Mouse (Mus musculus) megakaryocyte, embryonic 14.5 days (primary cell): ENCODE results near the gene Srrm3. TPM values are rescaled to one million over a fixed set of nuclear protein-coding genes. Genes with fewer than 3 reads are reported as not detected.
A peak's percentile ranks its signal among the peaks of the same experiment; 100 is the strongest.

Experiments used
- H3K27me3 ChIP-seq: replicated peaks from 2 replicates; pipeline ENCODE3; 2012; ENCODE audit warnings: inconsistent platforms
- H3K36me3 ChIP-seq: replicated peaks from 2 replicates; pipeline ENCODE3; 2012; ENCODE audit warnings: low read length, inconsistent platforms, mixed read lengths
- H3K4me1 ChIP-seq: 2 replicates; pipeline ENCODE4 v1.6.1; 2012; ENCODE audit warnings: inconsistent platforms
- H3K4me3 ChIP-seq: replicated peaks from 2 replicates; pipeline ENCODE3; 2012; ENCODE audit warnings: moderate library complexity, mild to moderate bottlenecking, inconsistent platforms
- H3K9me3 ChIP-seq: 2 replicates; pipeline ENCODE4 v1.6.1; 2012; ENCODE audit warnings: inconsistent platforms
- FLI1 ChIP-seq: IDR thresholded peaks from 2 replicates; pipeline ENCODE4 v1.6.1; 2012; ENCODE audit warnings: low read length, inconsistent platforms, mixed read lengths
- GATA1 ChIP-seq: IDR thresholded peaks from 3 replicates; pipeline ENCODE4 v1.6.1; 2012; ENCODE audit warnings: mixed read lengths, low read length, inconsistent platforms, borderline replicate concordance
- polyA plus RNA-seq: library from polyadenylated mRNA; stranded (reverse); fragments of >175 nt; gene quantifications from 2 replicates; pipeline ENCODE4 v1.2.3, GENCODE M21; 2012; ENCODE audit warnings: low replicate concordance; ENCODE audit not compliant: insufficient read depth

The Srrm3 gene
- polyA plus RNA-seq, 1 experiment: 0.13 TPM

- Histone ChIP-seq H3K4me3 (no peak overlapping the region), H3K9me3 (no peaks in the 10 kb centered on the region), H3K4me1 (peaks cover 25% of the 10 kb centered on the region), H3K27me3 (peaks cover 4% of the 10 kb centered on the region), H3K36me3 (peaks cover 9% of the 10 kb centered on the region)
- TF ChIP-seq GATA1 (no peak), FLI1 (no peak)
Measured at GRCm38 (mm10) chr5:135898995-135899394, 92.3 kb downstream of the Srrm3 start.

GRCm38 (mm10) chr5:135899833-135900232 lies 93.1 kb downstream of the Srrm3 start:
- H3K4me1 ChIP-seq: peaks cover 25% of the 10 kb centered on the region

GRCm38 (mm10) chr5:135900701-135901100 lies 94.0 kb downstream of the Srrm3 start:
- no peaks in the 10 kb centered on the region for H3K9me3 ChIP-seq

More at GRCm38 (mm10) chr5:135899833-135900232, 93.1 kb downstream of the Srrm3 start:
- TF ChIP-seq GATA1 (no peak), FLI1 (no peak)
- peaks cover 16% of the 10 kb centered on the region for H3K36me3 ChIP-seq
- peaks cover 4% of the 10 kb centered on the region for H3K27me3 ChIP-seq
- H3K9me3 ChIP-seq: no peaks in the 10 kb centered on the region
- H3K4me3 ChIP-seq: no peak overlapping the region

GRCm38 (mm10) chr5:135901354-135902095 lies 94.8 kb downstream of the Srrm3 start:
- Histone ChIP-seq H3K36me3 (peaks cover 31% of the 10 kb centered on the region), H3K4me3 (no peak overlapping the region), H3K27me3 (peaks cover 2% of the 10 kb centered on the region), H3K9me3 (no peaks in the 10 kb centered on the region), H3K4me1 (peaks cover 37% of the 10 kb centered on the region)
- TF ChIP-seq FLI1 (no peak), GATA1 (no peak)

More at GRCm38 (mm10) chr5:135900701-135901100, 94.0 kb downstream of the Srrm3 start:
- peaks cover 25% of the 10 kb centered on the region for H3K36me3 ChIP-seq
- peaks cover 2% of the 10 kb centered on the region for H3K27me3 ChIP-seq
- no peak overlapping the region for H3K4me3 ChIP-seq
- peaks cover 30% of the 10 kb centered on the region for H3K4me1 ChIP-seq
- TF ChIP-seq FLI1 (no peak), GATA1 (no peak)

DNA sequence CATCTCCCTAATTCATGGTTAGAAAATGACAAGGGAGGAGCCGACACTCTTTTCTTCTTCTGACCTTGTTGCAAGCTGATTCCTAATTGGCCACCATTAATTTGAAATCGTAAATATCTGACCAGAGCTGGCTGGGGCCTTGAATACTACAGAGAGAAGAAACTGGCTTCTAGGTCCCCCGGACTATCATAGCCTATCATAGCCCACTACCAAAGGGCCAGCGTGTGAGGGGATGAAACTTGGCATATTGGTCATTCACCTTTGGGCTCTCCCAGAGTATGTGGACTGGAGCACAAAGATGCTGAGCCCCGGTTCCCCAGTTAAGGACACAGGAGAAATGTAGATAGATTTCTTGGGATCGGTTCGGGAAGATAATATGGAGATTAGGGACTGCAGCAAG lies 96.4 kb downstream of the Srrm3 start:
- no peak for TF ChIP-seq GATA1
- TF ChIP-seq FLI1: no peak
- H3K36me3 ChIP-seq: peaks cover 46% of the 10 kb centered on the region
- no peak overlapping the region for H3K4me3 ChIP-seq

DNA sequence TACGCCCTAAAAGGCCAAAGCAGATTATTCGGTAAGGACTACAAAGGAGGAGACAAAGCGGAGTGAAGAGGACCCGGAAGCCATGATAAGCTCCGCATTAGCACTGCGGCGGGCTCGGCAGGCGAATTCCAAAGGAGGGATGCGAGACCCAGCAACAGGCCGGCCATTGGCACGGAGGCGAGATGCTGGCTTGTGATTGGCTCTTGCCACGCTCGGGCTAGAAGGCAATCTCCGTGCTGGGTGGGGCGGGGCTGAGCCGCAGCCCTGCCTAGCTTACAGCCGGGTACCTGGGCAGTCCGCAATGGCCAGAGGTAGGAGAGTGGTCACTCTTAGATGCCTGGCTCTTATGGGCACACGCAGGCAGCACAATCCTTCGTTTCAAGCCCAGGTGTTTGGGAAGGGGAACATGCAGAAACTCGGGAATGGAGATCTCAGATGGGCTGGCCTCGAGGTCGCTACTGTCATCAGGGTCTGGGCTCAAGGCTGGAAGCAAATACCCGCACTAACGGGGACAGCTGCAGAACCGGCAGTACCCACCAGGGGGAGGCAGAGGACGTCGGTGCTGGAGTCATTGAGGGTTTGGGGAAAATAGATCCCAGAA lies 97.0 kb downstream of the Srrm3 start:
- Histone ChIP-seq H3K36me3 (peaks cover 52% of the 10 kb centered on the region), H3K4me3 (peak overlapping the region; percentile 64)

More for the DNA sequence above, 96.4 kb downstream of the Srrm3 start:
- no peaks in the 10 kb centered on the region for H3K9me3 ChIP-seq
- no peaks in the 10 kb centered on the region for H3K27me3 ChIP-seq
- peaks cover 52% of the 10 kb centered on the region for H3K4me1 ChIP-seq

DNA sequence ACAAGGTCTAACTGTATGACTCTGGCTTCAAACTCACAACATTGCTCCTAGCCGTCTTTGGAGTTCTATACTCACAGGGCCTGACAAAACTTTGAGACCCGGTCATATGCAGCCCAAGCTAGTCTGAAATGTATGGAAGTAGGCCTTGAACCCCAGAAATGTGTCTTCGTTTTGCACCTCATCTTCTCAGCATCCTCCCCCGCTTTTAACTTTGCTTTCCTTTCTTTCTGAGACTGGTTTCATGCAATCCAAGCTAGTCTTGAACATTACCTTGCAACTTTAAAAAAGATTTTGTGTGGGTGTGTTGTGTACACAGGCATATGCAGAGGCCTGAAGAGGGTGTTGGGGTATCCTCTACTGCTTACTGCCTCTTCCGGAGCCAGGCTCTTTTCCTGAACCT lies 97.6 kb downstream of the Srrm3 start:
- Histone ChIP-seq H3K27me3 (no peaks in the 10 kb centered on the region), H3K4me1 (peaks cover 53% of the 10 kb centered on the region), H3K9me3 (no peaks in the 10 kb centered on the region), H3K4me3 (no peak overlapping the region), H3K36me3 (peaks cover 58% of the 10 kb centered on the region)
- TF ChIP-seq FLI1 (no peak), GATA1 (no peak)

More for the DNA sequence above, 97.0 kb downstream of the Srrm3 start:
- Histone ChIP-seq H3K4me1 (peaks cover 53% of the 10 kb centered on the region), H3K27me3 (no peaks in the 10 kb centered on the region), H3K9me3 (no peaks in the 10 kb centered on the region)
- TF ChIP-seq GATA1 (no peak), FLI1 (no peak)

GRCm38 (mm10) chr5:135905320-135906225 lies 98.9 kb downstream of the Srrm3 start:
- H3K36me3 ChIP-seq: peaks cover 72% of the 10 kb centered on the region
- no peaks in the 10 kb centered on the region for H3K9me3 ChIP-seq
- TF ChIP-seq GATA1 (no peak), FLI1 (no peak)
- no peak overlapping the region for H3K4me3 ChIP-seq
- no peaks in the 10 kb centered on the region for H3K27me3 ChIP-seq
- H3K4me1 ChIP-seq: peaks cover 58% of the 10 kb centered on the region

DNA sequence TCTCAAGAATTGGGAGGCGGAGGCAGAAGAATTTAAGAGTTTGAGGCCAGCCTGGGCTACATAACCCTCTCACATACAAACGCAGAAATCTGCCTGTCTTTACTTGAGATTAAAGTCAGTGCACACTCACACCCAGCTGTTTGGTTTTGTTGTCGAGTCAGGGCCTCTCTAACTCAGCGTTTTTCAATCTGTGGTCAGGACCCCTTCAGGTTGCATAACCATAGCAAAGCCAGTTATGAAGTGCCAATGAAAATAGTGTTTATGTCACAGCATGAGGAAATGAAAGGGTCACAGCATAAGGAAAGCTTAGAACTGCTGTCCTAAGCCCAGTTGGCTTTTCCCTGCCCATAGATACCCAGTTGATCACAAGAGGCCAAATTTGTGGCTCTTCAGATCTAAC lies 100.2 kb downstream of the Srrm3 start:
- Histone ChIP-seq H3K9me3 (no peaks in the 10 kb centered on the region), H3K36me3 (peaks cover 80% of the 10 kb centered on the region), H3K4me3 (no peak overlapping the region), H3K4me1 (peaks cover 71% of the 10 kb centered on the region), H3K27me3 (no peaks in the 10 kb centered on the region)
- no peak for TF ChIP-seq FLI1
- TF ChIP-seq GATA1: no peak
